Mouse (Mus musculus) bone marrow, adult 2 months (tissue): Measurements from ENCODE around the gene Slc1a1. TPM values are rescaled to one million over a fixed set of nuclear protein-coding genes. Genes with fewer than 3 reads are reported as not detected.

Experiments
- H3K27ac ChIP-seq: fragments of 200-500 bp; 2 replicates; pipeline ENCODE4 v1.5.1; 2012; ENCODE audit warnings: low read depth, mild to moderate bottlenecking, control low read depth, inconsistent platforms, low read length; ENCODE audit not compliant: control insufficient read depth, poor library complexity, insufficient read depth
- H3K4me1 ChIP-seq: fragments of 200-500 bp; 2 replicates; pipeline ENCODE4 v1.6.1; 2011; ENCODE audit warnings: low read length; ENCODE audit not compliant: control insufficient read depth, insufficient read depth
- H3K4me3 ChIP-seq: fragments of 200-500 bp; replicated peaks from 2 replicates; pipeline ENCODE3; 2011; ENCODE audit warnings: mild to moderate bottlenecking, low read depth, low read length, control low read depth; ENCODE audit not compliant: control insufficient read depth
- CTCF ChIP-seq: fragments of 200-500 bp; IDR thresholded peaks from 2 replicates; pipeline ENCODE4 v1.5.1; 2011; ENCODE audit warnings: low read length, control low read depth; ENCODE audit not compliant: control insufficient read depth, insufficient read depth
- POLR2A ChIP-seq: fragments of 200-500 bp; IDR thresholded peaks from 2 replicates; pipeline ENCODE4 v1.6.1; 2011; ENCODE audit warnings: low read depth, mild to moderate bottlenecking, control low read depth, low read length, borderline replicate concordance; ENCODE audit not compliant: control insufficient read depth
- WGBS: fragments of 180-500 bp; shearing (Covaris S2); methylation state at CpG from one replicate; pipeline ENCODE4 v1.1.7; 2018; 5-methylcytosine and 5-hydroxymethylcytosine counted together
- polyA plus RNA-seq: library from polyadenylated mRNA; stranded (reverse); fragments of >200 nt; gene quantifications from 2 replicates; pipeline ENCODE4 v1.2.4, GENCODE M21; 2011; ENCODE audit warnings: low replicate concordance; ENCODE audit not compliant: missing spikeins, insufficient read depth, insufficient read length

Gene Slc1a1
- polyA plus RNA-seq, 1 experiment = 1.9 TPM

- WGBS = 83% methylated on average over 11 of the region's 11 CpGs
- Histone ChIP-seq H3K4me3 (no peak overlapping the region), H3K4me1 (no peaks in the 10 kb centered on the region), H3K27ac (no peak overlapping the region)
- TF ChIP-seq POLR2A (no peak), CTCF (no peak)
These were observed 27.9 kb upstream of the Slc1a1 start for GRCm38 (mm10) chr19:28806821-28807496.

- WGBS = 73% methylated on average over 2 of the region's 2 CpGs
- Histone ChIP-seq H3K27ac (no peak overlapping the region), H3K4me3 (no peak overlapping the region), H3K4me1 (no peaks in the 10 kb centered on the region)
- TF ChIP-seq POLR2A (no peak), CTCF (no peak)
These were observed 27.4 kb upstream of the Slc1a1 start for GRCm38 (mm10) chr19:28807497-28807871.

- TF ChIP-seq POLR2A = no peak
- TF ChIP-seq CTCF = no peak
- Histone ChIP-seq H3K4me3 (no peak overlapping the region), H3K27ac (no peak overlapping the region), H3K4me1 (no peaks in the 10 kb centered on the region)
- 78% methylated on average over 4 of the region's 4 CpGs for WGBS
These were observed 16.6 kb upstream of the Slc1a1 start for GRCm38 (mm10) chr19:28818286-28818685.

GRCm38 (mm10) chr19:28827697-28828328, 7.0 kb upstream of the Slc1a1 start:
- no peaks in the 10 kb centered on the region for H3K4me1 ChIP-seq
- no peak overlapping the region for H3K4me3 ChIP-seq
- H3K27ac ChIP-seq = no peak overlapping the region
- TF ChIP-seq CTCF = no peak
- no peak for TF ChIP-seq POLR2A
- 76% methylated on average over 15 of the region's 15 CpGs for WGBS

- no peak overlapping the region for H3K4me3 ChIP-seq
- H3K4me1 ChIP-seq = no peaks in the 10 kb centered on the region; the same call in 1 of the 2 replicates
- H3K27ac ChIP-seq = no peak overlapping the region
- no peak for TF ChIP-seq CTCF
- no peak for TF ChIP-seq POLR2A
These were observed 3.5 kb upstream of the Slc1a1 start for GRCm38 (mm10) chr19:28831324-28831723.

GRCm38 (mm10) chr19:28832605-28833004, 2.2 kb upstream of the Slc1a1 start:
- 83% methylated on average over 3 of the region's 3 CpGs for WGBS

GRCm38 (mm10) chr19:28834388-28834787, 461 bp upstream of the Slc1a1 start:
- Histone ChIP-seq H3K4me1 (no peaks in the 10 kb centered on the region; the same call in 1 of the 2 replicates), H3K4me3 (no peak overlapping the region), H3K27ac (no peak overlapping the region)
- WGBS = 9% methylated on average over 10 of the region's 10 CpGs
- TF ChIP-seq CTCF = no peak
- no peak for TF ChIP-seq POLR2A

More at GRCm38 (mm10) chr19:28832605-28833004, 2.2 kb upstream of the Slc1a1 start:
- no peaks in the 10 kb centered on the region; the same call in 1 of the 2 replicates for H3K4me1 ChIP-seq
- no peak overlapping the region for H3K27ac ChIP-seq
- TF ChIP-seq POLR2A = no peak
- no peak for TF ChIP-seq CTCF
- no peak overlapping the region for H3K4me3 ChIP-seq

- H3K4me3 ChIP-seq = no peak overlapping the region
- TF ChIP-seq POLR2A (no peak), CTCF (no peak)
- H3K27ac ChIP-seq = no peak overlapping the region
- no peaks in the 10 kb centered on the region; the same call in 1 of the 2 replicates for H3K4me1 ChIP-seq
- 8% methylated on average over 9 of the region's 9 CpGs for WGBS
These were observed 633 bp downstream of the Slc1a1 start for GRCm38 (mm10) chr19:28835500-28835864.
